Mouse (Mus musculus): ENCODE results near the gene Lbp. TPM values are rescaled to one million over a fixed set of nuclear protein-coding genes. Genes with fewer than 3 reads are reported as not detected.
A peak's percentile ranks its signal among the peaks of the same experiment; 100 is the strongest.

Gene Lbp
- polyA plus RNA-seq, 1 experiment from 2014 or later, result 4.0 TPM

DNA sequence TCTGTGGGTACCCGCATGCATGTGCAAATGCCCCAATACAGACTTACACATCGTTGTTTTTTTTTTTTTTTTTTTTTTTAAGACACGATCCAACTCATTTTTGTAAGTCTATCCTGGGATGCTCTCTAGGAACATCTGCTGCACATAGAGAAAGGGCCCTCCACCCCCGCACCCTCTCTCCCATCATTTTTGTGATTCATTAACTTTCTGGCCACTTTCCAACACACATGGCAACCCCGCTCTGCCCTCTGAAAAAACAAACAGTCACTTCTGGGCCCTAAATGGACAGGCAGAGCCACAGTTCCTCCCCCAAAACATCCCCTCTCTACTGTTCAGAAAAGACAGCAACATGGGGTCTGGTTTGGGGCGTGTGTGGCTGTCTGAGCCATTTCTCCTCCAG, 20.6 kb upstream of the Lbp start:
- H3K9me3 ChIP-seq (ENCODE audit: control insufficient read depth, low read length), result no peaks in the 10 kb centered on the region
- no peaks in the 10 kb centered on the region for H3K36me3 ChIP-seq (ENCODE audit: control insufficient read depth, insufficient read depth, low read length)
- H3K27ac ChIP-seq (replicated peaks; ENCODE audit: low read depth, low read length), result no peak overlapping the region
- no peak for ATAC-seq (ENCODE audit: insufficient number of reproducible peaks, low FRiP score, low TSS enrichment, low read depth)
- DNase-seq (ENCODE audit: low spot score), result no peak
- H3K9ac ChIP-seq (ENCODE audit: low read length), result no peak overlapping the region
- H3K4me3 ChIP-seq (ENCODE audit: low read depth, low read length), result no peak overlapping the region
- H3K4me2 ChIP-seq (ENCODE audit: low read depth, severe bottlenecking), result no peak overlapping the region
- H3K4me1 ChIP-seq (ENCODE audit: control insufficient read depth, insufficient read depth, low read length), result 0 out of 2 replicates have a peak, but pooled peaks cover 2% of the 10 kb centered on the region
- WGBS, result 82% methylated on average over 6 of the region's 6 CpGs
- H3K27me3 ChIP-seq (ENCODE audit: control insufficient read depth, insufficient read depth, low read length), result no peaks in the 10 kb centered on the region

DNA sequence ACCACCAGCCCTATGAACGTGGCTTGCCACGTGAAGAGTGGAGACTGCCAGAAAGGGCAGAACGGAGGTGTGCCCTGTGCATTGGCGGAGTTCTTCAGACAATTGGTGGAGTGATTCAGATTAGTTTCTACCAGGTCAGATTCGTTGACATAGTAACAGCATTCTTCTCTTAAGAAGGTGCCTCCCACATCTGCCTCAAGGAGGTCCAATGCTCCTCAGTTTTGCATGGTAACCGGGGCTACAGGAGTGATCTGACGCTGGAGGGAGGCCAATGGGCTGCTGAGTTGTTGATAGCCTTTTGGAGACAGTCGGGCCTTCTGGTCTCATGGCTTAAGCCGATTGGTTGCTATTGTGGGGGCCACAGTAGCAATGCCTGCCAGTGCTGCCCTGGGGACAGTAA, 10.6 kb upstream of the Lbp start:
- Histone ChIP-seq H3K9ac (ENCODE audit: low read length) (no peak overlapping the region), H3K36me3 (ENCODE audit: control insufficient read depth, insufficient read depth, low read length) (no peaks in the 10 kb centered on the region), H3K4me3 (ENCODE audit: low read depth, low read length) (no peak overlapping the region), H3K4me1 (ENCODE audit: control insufficient read depth, insufficient read depth, low read length) (no peaks in the 10 kb centered on the region), H3K27me3 (ENCODE audit: control insufficient read depth, insufficient read depth, low read length) (no peaks in the 10 kb centered on the region), H3K9me3 (ENCODE audit: control insufficient read depth, low read length) (no peaks in the 10 kb centered on the region), H3K27ac (replicated peaks; ENCODE audit: low read depth, low read length) (no peak overlapping the region), H3K4me2 (ENCODE audit: low read depth, severe bottlenecking) (no peak overlapping the region)
- no peak for DNase-seq (ENCODE audit: low spot score)
- ATAC-seq (ENCODE audit: insufficient number of reproducible peaks, low FRiP score, low TSS enrichment, low read depth), result no peak
- 74% methylated on average over 9 of the region's 9 CpGs for WGBS

DNA sequence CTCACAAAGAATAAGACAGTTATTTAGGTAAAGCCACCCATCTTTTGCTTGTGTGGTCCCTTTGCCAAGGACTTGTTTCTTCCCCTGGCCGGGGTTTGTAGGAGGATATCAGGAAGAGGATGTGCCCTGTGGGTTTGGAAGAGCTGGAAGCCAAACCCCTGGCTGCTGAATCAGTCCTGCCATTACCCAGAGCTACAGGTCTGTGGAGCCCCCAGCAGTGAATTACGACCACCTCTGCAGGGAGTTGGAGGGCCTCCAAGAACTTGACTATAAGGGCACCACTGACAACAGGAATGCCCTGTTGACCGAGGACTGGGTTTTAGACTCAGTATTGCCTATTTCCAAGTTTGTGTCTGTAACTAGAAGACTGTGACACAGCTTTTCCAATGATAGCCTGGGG, 7.1 kb upstream of the Lbp start:
- no peaks in the 10 kb centered on the region for H3K9me3 ChIP-seq (ENCODE audit: control insufficient read depth, low read length)
- ATAC-seq (ENCODE audit: insufficient number of reproducible peaks, low FRiP score, low TSS enrichment, low read depth), result no peak
- no peak for DNase-seq (ENCODE audit: low spot score)
- WGBS, result 83% methylated on average over 3 of the region's 3 CpGs
- no peak overlapping the region for H3K27ac ChIP-seq (replicated peaks; ENCODE audit: low read depth, low read length)
- no peak overlapping the region for H3K4me2 ChIP-seq (ENCODE audit: low read depth, severe bottlenecking)
- no peaks in the 10 kb centered on the region for H3K27me3 ChIP-seq (ENCODE audit: control insufficient read depth, insufficient read depth, low read length)
- no peaks in the 10 kb centered on the region for H3K4me1 ChIP-seq (ENCODE audit: control insufficient read depth, insufficient read depth, low read length)
- H3K36me3 ChIP-seq (ENCODE audit: control insufficient read depth, insufficient read depth, low read length), result no peaks in the 10 kb centered on the region
- H3K9ac ChIP-seq (ENCODE audit: low read length), result no peak overlapping the region
- H3K4me3 ChIP-seq (ENCODE audit: low read depth, low read length), result no peak overlapping the region

DNA sequence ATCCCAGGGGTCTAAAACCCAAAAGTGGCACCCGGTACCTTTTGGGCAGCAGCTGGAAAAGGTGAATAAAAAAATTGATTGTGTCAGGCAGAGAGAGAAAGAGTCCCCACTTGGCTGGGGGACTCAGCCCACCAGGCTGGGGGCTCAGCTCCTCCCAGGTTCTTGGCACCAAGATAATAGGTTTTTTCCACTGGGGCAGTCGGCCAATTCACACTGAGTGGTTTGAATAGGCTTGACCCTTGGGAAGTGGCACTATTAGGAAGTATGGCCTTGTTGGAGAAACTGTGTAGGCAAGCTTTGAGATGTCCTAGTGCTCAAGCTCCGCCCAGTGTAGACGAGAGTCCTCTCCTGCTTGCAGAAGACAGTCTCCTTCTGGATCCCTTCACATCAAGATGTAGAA, 6.6 kb upstream of the Lbp start:
- no peaks in the 10 kb centered on the region for H3K36me3 ChIP-seq (ENCODE audit: control insufficient read depth, insufficient read depth, low read length)
- H3K4me2 ChIP-seq (ENCODE audit: low read depth, severe bottlenecking), result no peak overlapping the region
- WGBS, result 83% methylated on average over 4 of the region's 4 CpGs
- no peaks in the 10 kb centered on the region for H3K9me3 ChIP-seq (ENCODE audit: control insufficient read depth, low read length)
- ATAC-seq (ENCODE audit: insufficient number of reproducible peaks, low FRiP score, low TSS enrichment, low read depth), result no peak
- no peaks in the 10 kb centered on the region for H3K27me3 ChIP-seq (ENCODE audit: control insufficient read depth, insufficient read depth, low read length)
- H3K9ac ChIP-seq (ENCODE audit: low read length), result no peak overlapping the region
- H3K4me1 ChIP-seq (ENCODE audit: control insufficient read depth, insufficient read depth, low read length), result no peaks in the 10 kb centered on the region
- H3K27ac ChIP-seq (replicated peaks; ENCODE audit: low read depth, low read length), result no peak overlapping the region
- no peak for DNase-seq (ENCODE audit: low spot score)
- no peak overlapping the region for H3K4me3 ChIP-seq (ENCODE audit: low read depth, low read length)

DNA sequence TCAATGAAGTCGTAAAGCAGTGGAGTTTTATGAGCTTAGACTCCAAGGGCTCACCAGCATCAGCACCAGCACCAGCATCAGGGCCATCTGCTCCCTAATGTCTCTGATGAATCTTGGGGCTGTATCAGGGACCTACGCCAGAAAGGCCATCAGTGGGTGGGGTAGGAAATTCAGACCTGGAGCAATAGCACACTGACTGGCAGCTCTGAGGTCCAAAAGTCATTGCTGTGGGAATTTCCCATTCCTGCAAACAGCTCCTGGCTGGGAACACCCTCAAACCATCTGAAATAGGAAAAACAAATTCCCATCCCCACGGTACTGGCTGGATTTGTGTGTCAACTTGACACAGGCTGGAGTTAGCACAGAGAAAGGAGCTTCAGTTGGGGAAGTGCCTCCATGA, 3.5 kb upstream of the Lbp start:
- Histone ChIP-seq H3K27ac (replicated peaks; ENCODE audit: low read depth, low read length) (no peak overlapping the region), H3K4me3 (ENCODE audit: low read depth, low read length) (no peak overlapping the region), H3K4me2 (ENCODE audit: low read depth, severe bottlenecking) (no peak overlapping the region), H3K9me3 (ENCODE audit: control insufficient read depth, low read length) (no peaks in the 10 kb centered on the region), H3K9ac (ENCODE audit: low read length) (no peak overlapping the region), H3K36me3 (ENCODE audit: control insufficient read depth, insufficient read depth, low read length) (no peaks in the 10 kb centered on the region), H3K27me3 (ENCODE audit: control insufficient read depth, insufficient read depth, low read length) (no peaks in the 10 kb centered on the region), H3K4me1 (ENCODE audit: control insufficient read depth, insufficient read depth, low read length) (0 out of 2 replicates have a peak, but pooled peaks cover 2% of the 10 kb centered on the region)
- ATAC-seq (ENCODE audit: insufficient number of reproducible peaks, low FRiP score, low TSS enrichment, low read depth), result no peak
- whole genome bisulfite sequencing, result 72% methylated on average over 3 of the region's 3 CpGs
- DNase-seq (ENCODE audit: low spot score), result no peak

DNA sequence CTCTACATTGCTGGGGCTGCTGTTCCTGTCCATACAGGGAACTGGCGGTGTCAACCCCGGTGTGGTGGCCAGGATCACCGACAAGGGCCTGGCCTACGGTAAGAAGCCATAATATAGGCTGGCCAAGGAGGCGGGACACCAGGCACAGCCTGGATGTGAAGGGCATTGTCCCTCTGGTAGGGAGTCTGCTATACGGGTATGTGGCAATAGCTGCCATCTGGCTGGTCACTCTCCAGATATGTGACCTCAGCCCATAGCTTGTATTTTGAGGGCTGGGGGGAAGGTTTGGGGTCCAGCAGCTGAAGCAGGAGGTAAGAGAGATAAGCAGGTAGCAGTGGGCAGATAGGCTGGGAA, 380 bp downstream of the Lbp start:
- peak; percentile 47; the same call in 1 of the 2 replicates for ATAC-seq (ENCODE audit: insufficient number of reproducible peaks, low FRiP score, low TSS enrichment, low read depth)
- H3K27me3 ChIP-seq (ENCODE audit: control insufficient read depth, insufficient read depth, low read length), result no peaks in the 10 kb centered on the region
- no peak overlapping the region for H3K27ac ChIP-seq (replicated peaks; ENCODE audit: low read depth, low read length)
- H3K9me3 ChIP-seq (ENCODE audit: control insufficient read depth, low read length), result no peaks in the 10 kb centered on the region
- H3K4me3 ChIP-seq (ENCODE audit: low read depth, low read length), result no peak overlapping the region; the same call in 1 of the 2 replicates
- H3K9ac ChIP-seq (ENCODE audit: low read length), result no peak overlapping the region; the same call in 1 of the 2 replicates
- peak overlapping the region; percentile 15; the same call in 1 of the 2 replicates for H3K4me2 ChIP-seq (ENCODE audit: low read depth, severe bottlenecking)
- H3K36me3 ChIP-seq (ENCODE audit: control insufficient read depth, insufficient read depth, low read length), result no peaks in the 10 kb centered on the region
- 45% methylated on average over 6 of the region's 6 CpGs for WGBS
- H3K4me1 ChIP-seq (ENCODE audit: control insufficient read depth, insufficient read depth, low read length), result 0 out of 2 replicates have a peak, but pooled peaks cover 2% of the 10 kb centered on the region
- DNase-seq (ENCODE audit: low spot score), result no peak

DNA sequence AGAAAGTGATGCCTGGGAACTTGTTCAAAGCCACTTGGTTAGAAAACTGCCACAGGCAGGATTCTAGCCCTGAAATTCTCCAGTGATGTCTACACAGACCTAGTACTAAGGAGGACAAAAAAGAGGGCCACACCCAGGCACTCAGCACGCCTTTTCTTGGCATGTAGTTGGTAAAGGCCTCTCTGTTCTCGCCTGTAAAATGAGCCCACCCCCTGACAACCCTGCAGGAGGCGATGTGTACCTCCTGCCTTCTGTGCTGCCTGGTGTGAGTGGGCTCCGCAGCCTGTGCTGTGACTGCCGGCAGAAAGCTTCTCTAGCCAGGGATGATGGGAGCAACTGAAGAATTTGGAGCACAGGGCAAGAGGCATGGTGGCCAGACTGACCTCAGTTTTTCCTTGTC, 2.0 kb downstream of the Lbp start:
- no peak overlapping the region for H3K27ac ChIP-seq (replicated peaks; ENCODE audit: low read depth, low read length)
- no peaks in the 10 kb centered on the region for H3K36me3 ChIP-seq (ENCODE audit: control insufficient read depth, insufficient read depth, low read length)
- 53% methylated on average over 5 of the region's 5 CpGs for WGBS
- H3K9me3 ChIP-seq (ENCODE audit: control insufficient read depth, low read length), result no peaks in the 10 kb centered on the region
- no peak for ATAC-seq (ENCODE audit: insufficient number of reproducible peaks, low FRiP score, low TSS enrichment, low read depth)
- H3K27me3 ChIP-seq (ENCODE audit: control insufficient read depth, insufficient read depth, low read length), result no peaks in the 10 kb centered on the region
- H3K9ac ChIP-seq (ENCODE audit: low read length), result no peak overlapping the region
- H3K4me2 ChIP-seq (ENCODE audit: low read depth, severe bottlenecking), result no peak overlapping the region
- no peak overlapping the region for H3K4me3 ChIP-seq (ENCODE audit: low read depth, low read length)
- no peak for DNase-seq (ENCODE audit: low spot score)
- H3K4me1 ChIP-seq (ENCODE audit: control insufficient read depth, insufficient read depth, low read length), result 0 out of 2 replicates have a peak, but pooled peaks cover 2% of the 10 kb centered on the region

DNA sequence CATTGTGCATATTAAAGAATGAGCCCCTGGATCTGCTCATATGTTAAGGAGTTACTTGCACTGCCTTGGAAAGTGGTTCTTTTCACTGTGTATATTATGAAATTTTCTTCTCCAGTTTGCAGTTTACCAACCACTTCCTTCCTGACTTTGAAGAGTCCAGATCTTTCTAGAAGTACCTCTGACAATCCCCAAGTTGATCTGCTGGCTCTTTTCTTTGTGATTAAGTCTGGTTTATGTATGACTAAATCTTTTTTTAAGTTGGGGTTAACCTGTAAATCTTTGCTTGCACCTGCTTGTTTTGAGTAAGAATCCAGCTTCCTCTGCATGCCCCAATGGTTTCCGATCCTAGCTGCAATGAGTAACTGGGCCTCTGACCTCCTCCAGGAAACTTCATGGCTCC, 6.8 kb downstream of the Lbp start:
- Histone ChIP-seq H3K9ac (ENCODE audit: low read length) (no peak overlapping the region), H3K9me3 (ENCODE audit: control insufficient read depth, low read length) (no peaks in the 10 kb centered on the region), H3K27ac (replicated peaks; ENCODE audit: low read depth, low read length) (no peak overlapping the region), H3K36me3 (ENCODE audit: control insufficient read depth, insufficient read depth, low read length) (no peaks in the 10 kb centered on the region), H3K4me3 (ENCODE audit: low read depth, low read length) (no peak overlapping the region), H3K27me3 (ENCODE audit: control insufficient read depth, insufficient read depth, low read length) (no peaks in the 10 kb centered on the region), H3K4me2 (ENCODE audit: low read depth, severe bottlenecking) (no peak overlapping the region), H3K4me1 (ENCODE audit: control insufficient read depth, insufficient read depth, low read length) (no peaks in the 10 kb centered on the region)
- ATAC-seq (ENCODE audit: insufficient number of reproducible peaks, low FRiP score, low TSS enrichment, low read depth) (no peak), DNase-seq (ENCODE audit: low spot score) (no peak)
- 79% methylated on average over 1 of the region's 1 CpGs for WGBS

DNA sequence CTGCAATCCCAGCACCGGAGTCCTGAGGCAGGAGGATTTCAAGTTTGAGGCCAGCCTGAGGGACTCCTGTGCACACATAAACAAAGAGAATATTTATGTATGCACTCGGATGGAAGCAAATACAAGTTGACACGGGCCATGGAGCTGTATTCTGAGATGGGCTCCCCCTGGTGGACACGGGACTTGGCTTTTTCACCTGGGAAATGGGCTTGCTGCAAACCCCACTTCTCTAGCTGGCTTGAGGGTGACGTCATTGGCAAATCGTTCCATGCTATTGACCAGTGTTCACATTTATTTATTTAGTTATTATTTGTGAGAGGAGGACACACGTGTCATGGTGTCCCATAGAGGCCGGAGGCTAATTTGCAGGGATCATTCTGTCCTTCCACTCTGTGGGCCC, 10.1 kb downstream of the Lbp start:
- 74% methylated on average over 8 of the region's 8 CpGs for WGBS
- Histone ChIP-seq H3K27me3 (ENCODE audit: control insufficient read depth, insufficient read depth, low read length) (no peaks in the 10 kb centered on the region), H3K4me3 (ENCODE audit: low read depth, low read length) (no peak overlapping the region), H3K27ac (replicated peaks; ENCODE audit: low read depth, low read length) (no peak overlapping the region), H3K36me3 (ENCODE audit: control insufficient read depth, insufficient read depth, low read length) (no peaks in the 10 kb centered on the region), H3K9ac (ENCODE audit: low read length) (no peak overlapping the region), H3K9me3 (ENCODE audit: control insufficient read depth, low read length) (no peaks in the 10 kb centered on the region), H3K4me1 (ENCODE audit: control insufficient read depth, insufficient read depth, low read length) (no peaks in the 10 kb centered on the region), H3K4me2 (ENCODE audit: low read depth, severe bottlenecking) (no peak overlapping the region)
- ATAC-seq (ENCODE audit: insufficient number of reproducible peaks, low FRiP score, low TSS enrichment, low read depth), result no peak
- DNase-seq (ENCODE audit: low spot score), result no peak
